Mouse (Mus musculus): ENCODE measurements around the gene Golph3l. TPM values are rescaled to one million over a fixed set of nuclear protein-coding genes. Genes with fewer than 3 reads are reported as not detected.
"Not testable (repeated sequence)": the region's sequence is repeated elsewhere in the genome, so short reads cannot be mapped to it uniquely, and the experiment has no call there.

The Golph3l gene
- polyA plus RNA-seq, 1 experiment: 4.5 TPM

DNA sequence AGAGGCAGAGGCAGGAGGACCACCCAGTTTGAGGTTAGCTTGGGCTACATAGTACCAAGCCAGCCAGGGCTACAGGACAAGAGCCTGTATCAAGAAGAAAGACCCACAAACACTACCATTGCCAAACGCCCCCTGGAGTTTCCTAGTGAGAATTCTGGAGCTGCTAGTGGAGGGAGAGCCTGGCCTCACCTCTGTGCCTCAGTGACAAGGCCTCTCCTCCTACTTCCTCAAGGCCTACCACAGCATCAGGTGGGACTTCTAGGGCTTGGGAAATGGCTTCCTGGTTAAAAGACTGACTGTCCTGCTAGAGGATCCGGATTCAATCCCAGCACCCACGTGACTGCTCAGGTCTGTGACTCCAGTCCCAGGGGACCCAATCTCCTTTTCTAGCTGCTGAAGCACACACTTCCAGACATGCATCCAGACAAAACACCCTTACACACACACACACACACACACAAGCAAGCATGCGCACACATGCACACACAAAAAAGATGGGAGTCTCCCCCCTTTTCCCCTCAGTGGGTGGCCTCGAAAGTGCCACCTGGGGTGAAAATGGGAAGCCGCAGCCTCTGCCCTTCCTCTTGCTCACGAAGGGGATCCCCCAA is 63.6 kb downstream of the Golph3l start:
- no peaks in the 10 kb centered on the region for H3K79me3 ChIP-seq (ENCODE audit: low read depth)
- no peak for TF ChIP-seq USF1 (IDR thresholded peaks at IDR 0.05; ENCODE audit: low read depth)
- no peak for TF ChIP-seq MAX (IDR thresholded peaks at IDR 0.05)
- TF ChIP-seq MYOG (IDR thresholded peaks at IDR 0.05; ENCODE audit: control insufficient read depth, extremely low read depth, insufficient read length): no peak
- no peak for TF ChIP-seq MYOD1 (IDR thresholded peaks at IDR 0.05; ENCODE audit: control insufficient read depth, insufficient read length, low read depth)
- no peak for TF ChIP-seq CEBPB (IDR thresholded peaks at IDR 0.05; ENCODE audit: low read depth)
- TF ChIP-seq CTCF (IDR thresholded peaks at IDR 0.05; ENCODE audit: control insufficient read depth, insufficient read depth, insufficient read length): no peak
- TF ChIP-seq FOSL1 (IDR thresholded peaks at IDR 0.05; ENCODE audit: insufficient read depth, low read length, poor library complexity, severe bottlenecking): no peak
- no peaks in the 10 kb centered on the region for H3K27me3 ChIP-seq (ENCODE audit: control insufficient read depth, insufficient read depth, insufficient read length)
- H3K79me2 ChIP-seq (ENCODE audit: control insufficient read depth, insufficient read depth): peaks cover 3% of the 10 kb centered on the region
- H3ac ChIP-seq (ENCODE audit: control insufficient read depth, insufficient read length, low read depth): no peak overlapping the region
- H3K4me3 ChIP-seq (ENCODE audit: insufficient read depth, poor library complexity, severe bottlenecking): no peak overlapping the region
- no peaks in the 10 kb centered on the region for H3K36me3 ChIP-seq (ENCODE audit: control insufficient read depth, insufficient read depth)

DNA sequence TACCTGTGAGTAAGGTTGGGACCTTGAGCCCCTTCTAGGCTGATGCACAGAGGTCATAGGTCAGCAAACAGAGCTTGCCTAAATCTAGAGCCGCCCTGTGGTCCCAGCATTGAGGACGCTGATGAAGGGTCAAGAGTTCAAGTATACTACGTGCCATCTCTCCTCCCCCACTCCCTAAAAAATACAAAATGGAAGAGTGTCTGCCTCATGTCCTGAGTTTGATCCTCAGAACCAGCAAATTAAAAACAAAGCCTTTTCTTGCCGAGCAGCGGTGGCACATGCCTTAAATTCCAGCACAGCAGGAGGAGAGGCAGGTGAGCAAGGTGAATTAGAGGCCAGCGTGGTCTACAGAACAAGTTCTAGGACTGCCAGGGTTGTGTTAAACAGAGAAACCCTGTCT is 64.1 kb downstream of the Golph3l start:
- H3K36me3 ChIP-seq (ENCODE audit: control insufficient read depth, insufficient read depth): no peaks in the 10 kb centered on the region
- H3K79me2 ChIP-seq (ENCODE audit: control insufficient read depth, insufficient read depth): peaks cover 9% of the 10 kb centered on the region
- no peaks in the 10 kb centered on the region for H3K27me3 ChIP-seq (ENCODE audit: control insufficient read depth, insufficient read depth, insufficient read length)
- H3K4me3 ChIP-seq (ENCODE audit: insufficient read depth, poor library complexity, severe bottlenecking): no peak overlapping the region
- no peak overlapping the region for H3ac ChIP-seq (ENCODE audit: control insufficient read depth, insufficient read length, low read depth)
- no peak for TF ChIP-seq MYOG (IDR thresholded peaks at IDR 0.05; ENCODE audit: control insufficient read depth, extremely low read depth, insufficient read length)
- no peak for TF ChIP-seq FOSL1 (IDR thresholded peaks at IDR 0.05; ENCODE audit: insufficient read depth, low read length, poor library complexity, severe bottlenecking)
- TF ChIP-seq MYOD1 (IDR thresholded peaks at IDR 0.05; ENCODE audit: control insufficient read depth, insufficient read length, low read depth): no peak
- no peak for TF ChIP-seq MAX (IDR thresholded peaks at IDR 0.05)
- no peaks in the 10 kb centered on the region for H3K79me3 ChIP-seq (ENCODE audit: low read depth)

DNA sequence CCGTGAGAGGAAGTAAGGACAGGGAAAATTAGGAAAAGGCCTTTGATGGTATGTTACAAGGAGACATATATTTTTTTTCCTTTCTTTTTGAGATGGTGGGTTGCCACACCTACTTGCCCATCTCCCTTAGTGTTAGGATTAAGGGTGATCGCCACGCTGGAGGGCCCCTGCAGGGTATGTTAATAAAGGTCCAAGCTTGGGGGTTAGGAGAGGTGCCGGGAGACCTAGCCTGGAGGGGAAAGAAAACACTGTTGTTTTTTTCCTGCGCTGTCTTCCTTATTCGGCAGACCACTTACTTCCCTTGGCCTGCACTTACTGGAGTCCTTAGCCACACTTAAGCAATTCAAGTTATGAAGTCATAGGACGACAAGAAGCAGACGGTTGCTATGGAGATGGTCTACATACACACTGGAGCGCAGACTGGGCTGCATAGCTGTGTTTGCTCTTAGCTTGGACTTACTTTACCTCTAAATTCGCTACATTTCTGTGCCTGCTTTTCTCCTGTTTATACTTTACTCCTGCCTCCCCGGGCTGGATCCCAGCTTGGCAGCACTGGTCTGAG is 64.8 kb downstream of the Golph3l start:
- H3K79me3 ChIP-seq (ENCODE audit: low read depth): no peaks in the 10 kb centered on the region
- no peak overlapping the region for H3K4me3 ChIP-seq (ENCODE audit: insufficient read depth, poor library complexity, severe bottlenecking)
- no peaks in the 10 kb centered on the region for H3K36me3 ChIP-seq (ENCODE audit: control insufficient read depth, insufficient read depth)
- no peaks in the 10 kb centered on the region for H3K27me3 ChIP-seq (ENCODE audit: control insufficient read depth, insufficient read depth, insufficient read length)
- no peak for TF ChIP-seq CTCF (IDR thresholded peaks at IDR 0.05; ENCODE audit: control insufficient read depth, insufficient read depth, insufficient read length)
- TF ChIP-seq USF1 (IDR thresholded peaks at IDR 0.05; ENCODE audit: low read depth): no peak
- TF ChIP-seq CEBPB (IDR thresholded peaks at IDR 0.05; ENCODE audit: low read depth): no peak
- no peak for TF ChIP-seq FOSL1 (IDR thresholded peaks at IDR 0.05; ENCODE audit: insufficient read depth, low read length, poor library complexity, severe bottlenecking)
- TF ChIP-seq MAX (IDR thresholded peaks at IDR 0.05): no peak
- no peak for TF ChIP-seq MYOG (IDR thresholded peaks at IDR 0.05; ENCODE audit: control insufficient read depth, extremely low read depth, insufficient read length)
- TF ChIP-seq MYOD1 (IDR thresholded peaks at IDR 0.05; ENCODE audit: control insufficient read depth, insufficient read length, low read depth): no peak
- H3ac ChIP-seq (ENCODE audit: control insufficient read depth, insufficient read length, low read depth): no peak overlapping the region
- H3K79me2 ChIP-seq (ENCODE audit: control insufficient read depth, insufficient read depth): peaks cover 15% of the 10 kb centered on the region

DNA sequence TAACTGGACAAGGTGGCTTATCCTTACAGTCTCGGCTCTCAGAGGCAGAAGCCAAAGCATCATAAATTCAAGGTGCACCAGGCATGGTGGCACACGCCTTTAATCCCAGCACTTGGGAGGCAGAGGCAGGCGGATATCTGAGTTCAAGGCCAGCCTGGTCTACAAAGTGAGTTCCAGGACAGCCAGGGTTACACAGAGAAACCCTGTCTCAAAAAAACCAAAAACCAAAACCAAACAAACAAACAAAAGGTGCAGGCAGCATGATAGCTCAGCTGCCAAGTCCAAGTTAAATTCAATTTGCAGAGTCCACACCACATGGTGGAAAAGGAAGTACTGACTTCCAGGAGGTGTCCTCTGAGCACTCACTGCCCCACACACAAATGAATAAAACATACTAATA is 65.6 kb downstream of the Golph3l start:
- H3K4me3 ChIP-seq (ENCODE audit: insufficient read depth, poor library complexity, severe bottlenecking); H3ac ChIP-seq (ENCODE audit: control insufficient read depth, insufficient read length, low read depth); H3K79me3 ChIP-seq (ENCODE audit: low read depth); H3K27me3 ChIP-seq (ENCODE audit: control insufficient read depth, insufficient read depth, insufficient read length); H3K36me3 ChIP-seq (ENCODE audit: control insufficient read depth, insufficient read depth): not testable (repeated sequence)
- H3K79me2 ChIP-seq (ENCODE audit: control insufficient read depth, insufficient read depth): peaks cover 23% of the 10 kb centered on the region

DNA sequence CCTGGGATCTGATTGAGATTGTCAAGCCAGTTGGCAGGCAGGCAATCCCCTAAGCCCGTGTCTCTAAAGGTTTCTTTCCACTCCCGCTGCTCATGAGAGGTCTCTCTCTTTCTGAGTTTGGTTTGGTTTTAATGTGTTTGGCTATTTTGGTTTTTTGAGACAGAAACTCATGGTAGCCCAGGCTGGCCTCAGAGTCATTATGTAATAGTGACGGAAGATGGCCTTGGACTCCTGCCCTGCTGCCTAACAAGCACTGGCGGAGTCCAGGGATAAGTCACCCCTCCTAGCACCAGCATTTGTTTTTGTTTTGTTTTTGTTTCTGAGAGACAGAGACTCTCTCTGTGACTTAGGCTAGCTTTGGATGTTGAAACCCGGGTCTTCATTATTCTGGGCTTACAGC is 66.7 kb downstream of the Golph3l start:
- Histone ChIP-seq H3K4me3 (ENCODE audit: insufficient read depth, poor library complexity, severe bottlenecking) (no peak overlapping the region), H3K79me3 (ENCODE audit: low read depth) (peaks cover 15% of the 10 kb centered on the region), H3K36me3 (ENCODE audit: control insufficient read depth, insufficient read depth) (peaks cover 9% of the 10 kb centered on the region), H3K79me2 (ENCODE audit: control insufficient read depth, insufficient read depth) (peaks cover 33% of the 10 kb centered on the region), H3K27me3 (ENCODE audit: control insufficient read depth, insufficient read depth, insufficient read length) (no peaks in the 10 kb centered on the region), H3ac (ENCODE audit: control insufficient read depth, insufficient read length, low read depth) (no peak overlapping the region)
- TF ChIP-seq MYOD1 (IDR thresholded peaks at IDR 0.05; ENCODE audit: control insufficient read depth, insufficient read length, low read depth) (no peak), MAX (IDR thresholded peaks at IDR 0.05) (no peak), USF1 (IDR thresholded peaks at IDR 0.05; ENCODE audit: low read depth) (no peak), FOSL1 (IDR thresholded peaks at IDR 0.05; ENCODE audit: insufficient read depth, low read length, poor library complexity, severe bottlenecking) (no peak), CEBPB (IDR thresholded peaks at IDR 0.05; ENCODE audit: low read depth) (no peak), CTCF (IDR thresholded peaks at IDR 0.05; ENCODE audit: control insufficient read depth, insufficient read depth, insufficient read length) (no peak), MYOG (IDR thresholded peaks at IDR 0.05; ENCODE audit: control insufficient read depth, extremely low read depth, insufficient read length) (no peak)

DNA sequence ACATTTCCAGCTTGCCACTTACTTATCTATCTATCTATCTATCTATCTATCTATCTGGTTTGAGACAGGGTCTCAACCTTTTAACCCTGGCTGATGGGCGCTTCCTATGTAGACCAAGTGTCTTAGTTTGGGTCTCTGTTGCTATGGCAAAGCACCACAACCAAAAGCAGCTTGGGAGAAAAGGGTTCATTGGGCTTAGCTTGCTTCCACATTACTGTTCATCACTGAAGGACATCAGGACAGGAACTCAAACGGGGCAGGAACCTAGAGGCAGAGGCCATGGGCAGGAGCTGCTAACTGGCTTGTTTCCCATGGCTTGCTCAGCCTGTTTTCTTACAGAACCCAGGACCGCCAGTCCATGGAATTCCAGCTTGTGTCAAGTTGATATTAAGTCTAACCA is 68.4 kb downstream of the Golph3l start:
- TF ChIP-seq FOSL1 (IDR thresholded peaks at IDR 0.05; ENCODE audit: insufficient read depth, low read length, poor library complexity, severe bottlenecking) (no peak), MYOD1 (IDR thresholded peaks at IDR 0.05; ENCODE audit: control insufficient read depth, insufficient read length, low read depth) (no peak), MAX (IDR thresholded peaks at IDR 0.05) (no peak), MYOG (IDR thresholded peaks at IDR 0.05; ENCODE audit: control insufficient read depth, extremely low read depth, insufficient read length) (no peak), USF1 (IDR thresholded peaks at IDR 0.05; ENCODE audit: low read depth) (no peak), CTCF (IDR thresholded peaks at IDR 0.05; ENCODE audit: control insufficient read depth, insufficient read depth, insufficient read length) (no peak), CEBPB (IDR thresholded peaks at IDR 0.05; ENCODE audit: low read depth) (no peak)
- no peak overlapping the region for H3K4me3 ChIP-seq (ENCODE audit: insufficient read depth, poor library complexity, severe bottlenecking)
- peaks cover 26% of the 10 kb centered on the region for H3K36me3 ChIP-seq (ENCODE audit: control insufficient read depth, insufficient read depth)

More for the DNA sequence above, 68.4 kb downstream of the Golph3l start:
- peaks cover 50% of the 10 kb centered on the region for H3K79me2 ChIP-seq (ENCODE audit: control insufficient read depth, insufficient read depth)
- peaks cover 32% of the 10 kb centered on the region for H3K79me3 ChIP-seq (ENCODE audit: low read depth)
- no peak overlapping the region for H3ac ChIP-seq (ENCODE audit: control insufficient read depth, insufficient read length, low read depth)
- H3K27me3 ChIP-seq (ENCODE audit: control insufficient read depth, insufficient read depth, insufficient read length): no peaks in the 10 kb centered on the region

Data from C2C12 (cell line).